Mouse (Mus musculus): ENCODE measurements around the gene Myl6b. TPM values are rescaled to one million over a fixed set of nuclear protein-coding genes. Genes with fewer than 3 reads are reported as not detected.
A peak's percentile ranks its signal among the peaks of the same experiment; 100 is the strongest.

Myl6b gene
- total and polyA plus RNA-seq, 3 experiments, result 2.0 to 14.7 (median 11.4) TPM

- Histone ChIP-seq H3K4me3 (ENCODE audit: low read depth, low read length) (peak overlapping the region; percentile 87), H3K27me3 (ENCODE audit: insufficient read depth, low read length) (no peaks in the 10 kb centered on the region), H3K36me3 (replicated peaks) (peaks cover 42% of the 10 kb centered on the region), H3K9me3 (replicated peaks) (no peaks in the 10 kb centered on the region), H3K4me1 (ENCODE audit: insufficient read depth, low read depth, low read length) (peaks cover 47% of the 10 kb centered on the region)
- DNase-seq (ENCODE audit: low spot score), result peak; percentile 65
- TF ChIP-seq CTCF (IDR thresholded peaks at IDR 0.05; ENCODE audit: low read depth, low read length) (no peak), POLR2AphosphoS5 (IDR thresholded peaks at IDR 0.05; ENCODE audit: insufficient replicate concordance, low read depth, low read length) (no peak), TAL1 (conservative IDR thresholded peaks at IDR 0.05; ENCODE audit: low read depth, low read length) (no peak), GATA2 (IDR thresholded peaks at IDR 0.05; ENCODE audit: borderline replicate concordance, low read depth, low read length) (no peak), GATA1 (IDR thresholded peaks at IDR 0.05; ENCODE audit: borderline replicate concordance, low read length) (no peak)
- ATAC-seq (ENCODE audit: extremely low read depth, insufficient number of reproducible peaks, low FRiP score, poor library complexity, severe bottlenecking), result no peak; the same call in 1 of the 2 replicates
Observed at GRCm38 (mm10) chr10:128459409-128460269, 38.8 kb downstream of the Myl6b start.

- H3K27me3 ChIP-seq (ENCODE audit: insufficient read depth, low read length), result no peaks in the 10 kb centered on the region
- peak within 1 kb of the TSS; percentile 87 for H3K4me3 ChIP-seq (ENCODE audit: low read depth, low read length)
- no peak for TF ChIP-seq TAL1 (conservative IDR thresholded peaks at IDR 0.05; ENCODE audit: low read depth, low read length)
- no peak for TF ChIP-seq GATA2 (IDR thresholded peaks at IDR 0.05; ENCODE audit: borderline replicate concordance, low read depth, low read length)
- TF ChIP-seq CTCF (IDR thresholded peaks at IDR 0.05; ENCODE audit: low read depth, low read length), result no peak
- 0 out of 2 replicates have a peak, but pooled peaks have one; percentile 5 for ATAC-seq (ENCODE audit: extremely low read depth, insufficient number of reproducible peaks, low FRiP score, poor library complexity, severe bottlenecking)
- H3K9me3 ChIP-seq (replicated peaks), result no peaks in the 10 kb centered on the region
- peaks cover 50% of the 10 kb centered on the region for H3K4me1 ChIP-seq (ENCODE audit: insufficient read depth, low read depth, low read length)
- H3K36me3 ChIP-seq (replicated peaks), result peaks cover 35% of the 10 kb centered on the region
- peak; percentile 90 for DNase-seq (ENCODE audit: low spot score)
Observed at GRCm38 (mm10) chr10:128458719-128459408, 39.6 kb downstream of the Myl6b start, which contains the start of gene Smarcc2. Gene Smarcc2, plus strand, starts transcription at chr10:128459248.

- Histone ChIP-seq H3K27me3 (ENCODE audit: insufficient read depth, low read length) (peaks cover 2% of the 10 kb centered on the region; the same call in 1 of the 2 replicates), H3K4me1 (ENCODE audit: insufficient read depth, low read depth, low read length) (peaks cover 51% of the 10 kb centered on the region), H3K36me3 (replicated peaks) (peaks cover 29% of the 10 kb centered on the region), H3K9me3 (replicated peaks) (no peaks in the 10 kb centered on the region), H3K4me3 (ENCODE audit: low read depth, low read length) (peak overlapping the region; percentile 87)
- DNase-seq (ENCODE audit: low spot score) (peak; percentile 43), ATAC-seq (ENCODE audit: extremely low read depth, insufficient number of reproducible peaks, low FRiP score, poor library complexity, severe bottlenecking) (peak; percentile 72)
- TF ChIP-seq GATA1 (IDR thresholded peaks at IDR 0.05; ENCODE audit: borderline replicate concordance, low read length) (no peak), GATA2 (IDR thresholded peaks at IDR 0.05; ENCODE audit: borderline replicate concordance, low read depth, low read length) (no peak), CTCF (IDR thresholded peaks at IDR 0.05; ENCODE audit: low read depth, low read length) (no peak), POLR2AphosphoS5 (IDR thresholded peaks at IDR 0.05; ENCODE audit: insufficient replicate concordance, low read depth, low read length) (no peak), TAL1 (conservative IDR thresholded peaks at IDR 0.05; ENCODE audit: low read depth, low read length) (no peak)
Observed at GRCm38 (mm10) chr10:128458348-128458718, 40.2 kb downstream of the Myl6b start.

- Histone ChIP-seq H3K4me1 (ENCODE audit: insufficient read depth, low read depth, low read length) (peaks cover 53% of the 10 kb centered on the region), H3K27me3 (ENCODE audit: insufficient read depth, low read length) (peaks cover 3% of the 10 kb centered on the region; the same call in 1 of the 2 replicates), H3K9me3 (replicated peaks) (no peaks in the 10 kb centered on the region), H3K4me3 (ENCODE audit: low read depth, low read length) (no peak overlapping the region), H3K36me3 (replicated peaks) (peaks cover 23% of the 10 kb centered on the region)
- no peak for TF ChIP-seq POLR2AphosphoS5 (IDR thresholded peaks at IDR 0.05; ENCODE audit: insufficient replicate concordance, low read depth, low read length)
- TF ChIP-seq GATA2 (IDR thresholded peaks at IDR 0.05; ENCODE audit: borderline replicate concordance, low read depth, low read length), result no peak
- TF ChIP-seq TAL1 (conservative IDR thresholded peaks at IDR 0.05; ENCODE audit: low read depth, low read length), result no peak
- ATAC-seq (ENCODE audit: extremely low read depth, insufficient number of reproducible peaks, low FRiP score, poor library complexity, severe bottlenecking) (no peak), DNase-seq (ENCODE audit: low spot score) (no peak)
Observed at GRCm38 (mm10) chr10:128457676-128458075, 40.8 kb downstream of the Myl6b start.

GRCm38 (mm10) chr10:128455280-128455679 lies 43.2 kb downstream of the Myl6b start:
- no peak for TF ChIP-seq GATA1 (IDR thresholded peaks at IDR 0.05; ENCODE audit: borderline replicate concordance, low read length)
- no peaks in the 10 kb centered on the region for H3K9me3 ChIP-seq (replicated peaks)
- H3K4me3 ChIP-seq (ENCODE audit: low read depth, low read length), result no peak overlapping the region
- H3K36me3 ChIP-seq (replicated peaks), result no peaks in the 10 kb centered on the region
- H3K4me1 ChIP-seq (ENCODE audit: insufficient read depth, low read depth, low read length), result peaks cover 43% of the 10 kb centered on the region
- ATAC-seq (ENCODE audit: extremely low read depth, insufficient number of reproducible peaks, low FRiP score, poor library complexity, severe bottlenecking) (0 out of 2 replicates have a peak, but pooled peaks have one; percentile 22), DNase-seq (ENCODE audit: low spot score) (peak; percentile 40)
- peaks cover 3% of the 10 kb centered on the region; the same call in 1 of the 2 replicates for H3K27me3 ChIP-seq (ENCODE audit: insufficient read depth, low read length)

GRCm38 (mm10) chr10:128454471-128454870 lies 44.0 kb downstream of the Myl6b start:
- Histone ChIP-seq H3K4me1 (ENCODE audit: insufficient read depth, low read depth, low read length) (peaks cover 36% of the 10 kb centered on the region), H3K9me3 (replicated peaks) (no peaks in the 10 kb centered on the region), H3K27me3 (ENCODE audit: insufficient read depth, low read length) (peaks cover 3% of the 10 kb centered on the region; the same call in 1 of the 2 replicates), H3K36me3 (replicated peaks) (no peaks in the 10 kb centered on the region), H3K4me3 (ENCODE audit: low read depth, low read length) (no peak overlapping the region)
- no peak for ATAC-seq (ENCODE audit: extremely low read depth, insufficient number of reproducible peaks, low FRiP score, poor library complexity, severe bottlenecking)
- TF ChIP-seq TAL1 (conservative IDR thresholded peaks at IDR 0.05; ENCODE audit: low read depth, low read length) (no peak), GATA2 (IDR thresholded peaks at IDR 0.05; ENCODE audit: borderline replicate concordance, low read depth, low read length) (no peak), POLR2AphosphoS5 (IDR thresholded peaks at IDR 0.05; ENCODE audit: insufficient replicate concordance, low read depth, low read length) (no peak), CTCF (IDR thresholded peaks at IDR 0.05; ENCODE audit: low read depth, low read length) (no peak), GATA1 (IDR thresholded peaks at IDR 0.05; ENCODE audit: borderline replicate concordance, low read length) (no peak)
- no peak for DNase-seq (ENCODE audit: low spot score)
